Mouse (Mus musculus): ENCODE results near the gene Pabpc1l.
"Not testable (repeated sequence)": the region's sequence is repeated elsewhere in the genome, so short reads cannot be mapped to it uniquely, and the experiment has no call there.

Pabpc1l gene

GRCm38 (mm10) chr2:164038407-164039028 is 13.3 kb downstream of the Pabpc1l start:
- DNase-seq (ENCODE audit: low spot score), result no peak

- DNase-seq (ENCODE audit: low spot score), result no peak
These were observed 15.7 kb downstream of the Pabpc1l start for GRCm38 (mm10) chr2:164040949-164041348.

- no peak for DNase-seq (ENCODE audit: low spot score)
These were observed 16.3 kb downstream of the Pabpc1l start for GRCm38 (mm10) chr2:164041523-164041922.

GRCm38 (mm10) chr2:164047197-164047690 is 22.0 kb downstream of the Pabpc1l start:
- DNase-seq (ENCODE audit: low spot score), result no peak

- DNase-seq (ENCODE audit: low spot score), result peak; percentile 32
These were observed 28.5 kb downstream of the Pabpc1l start for GRCm38 (mm10) chr2:164053767-164054166.

GRCm38 (mm10) chr2:164054671-164055070 is 29.4 kb downstream of the Pabpc1l start:
- no peak for DNase-seq (ENCODE audit: low spot score)

- DNase-seq (ENCODE audit: low spot score), result no peak
These were observed 34.5 kb downstream of the Pabpc1l start for GRCm38 (mm10) chr2:164059634-164060235.

GRCm38 (mm10) chr2:164070142-164070764 is 45.0 kb downstream of the Pabpc1l start, which contains the start of gene Stk4:
TSS of gene Stk4 (plus strand) at chr2:164070322.
- DNase-seq (ENCODE audit: low spot score), result no peak

GRCm38 (mm10) chr2:164070765-164071436 is 45.7 kb downstream of the Pabpc1l start, which contains the start of gene Tomm34:
TSS of gene Tomm34 (minus strand) at chr2:164071169.
- peak; percentile 93 for DNase-seq (ENCODE audit: low spot score)

- not testable (repeated sequence) for DNase-seq (ENCODE audit: low spot score)
These were observed 46.2 kb downstream of the Pabpc1l start for GRCm38 (mm10) chr2:164071437-164071820.

- no peak for DNase-seq (ENCODE audit: low spot score)
These were observed 46.9 kb downstream of the Pabpc1l start for GRCm38 (mm10) chr2:164072109-164072508.

GRCm38 (mm10) chr2:164073120-164073519 is 47.9 kb downstream of the Pabpc1l start:
- DNase-seq (ENCODE audit: low spot score), result no peak

GRCm38 (mm10) chr2:164073918-164074578 is 48.8 kb downstream of the Pabpc1l start:
- peak; percentile 94 for DNase-seq (ENCODE audit: low spot score)

GRCm38 (mm10) chr2:164075088-164075487 is 49.8 kb downstream of the Pabpc1l start:
- no peak for DNase-seq (ENCODE audit: low spot score)

- DNase-seq (ENCODE audit: low spot score), result no peak
These were observed 51.7 kb downstream of the Pabpc1l start for GRCm38 (mm10) chr2:164076874-164077425.

GRCm38 (mm10) chr2:164077875-164078274 is 52.6 kb downstream of the Pabpc1l start:
- DNase-seq (ENCODE audit: low spot score), result no peak

- no peak for DNase-seq (ENCODE audit: low spot score)
These were observed 54.2 kb downstream of the Pabpc1l start for GRCm38 (mm10) chr2:164079488-164079887.

- DNase-seq (ENCODE audit: low spot score), result no peak
These were observed 56.3 kb downstream of the Pabpc1l start for GRCm38 (mm10) chr2:164081577-164081976.

GRCm38 (mm10) chr2:164082175-164082574 is 56.9 kb downstream of the Pabpc1l start:
- DNase-seq (ENCODE audit: low spot score), result no peak

- DNase-seq (ENCODE audit: low spot score), result no peak
These were observed 58.5 kb downstream of the Pabpc1l start for GRCm38 (mm10) chr2:164083609-164084341.

GRCm38 (mm10) chr2:164084342-164084700 is 59.1 kb downstream of the Pabpc1l start:
- DNase-seq (ENCODE audit: low spot score), result no peak

All from ovary, adult 18-20 months (tissue).